Mouse (Mus musculus): ENCODE measurements around the gene Acadl. TPM values are rescaled to one million over a fixed set of nuclear protein-coding genes. Genes with fewer than 3 reads are reported as not detected.

Gene Acadl
- 114 TPM in 2 replicates for total RNA-seq (2014; fragmentation: Nextera tagmentation)
- total RNA-seq (2017) = 32.8 and 35.9 TPM in 2 replicates
- polyA plus RNA-seq (2012) = 7.8 and 10.1 TPM in 2 replicates

DNA sequence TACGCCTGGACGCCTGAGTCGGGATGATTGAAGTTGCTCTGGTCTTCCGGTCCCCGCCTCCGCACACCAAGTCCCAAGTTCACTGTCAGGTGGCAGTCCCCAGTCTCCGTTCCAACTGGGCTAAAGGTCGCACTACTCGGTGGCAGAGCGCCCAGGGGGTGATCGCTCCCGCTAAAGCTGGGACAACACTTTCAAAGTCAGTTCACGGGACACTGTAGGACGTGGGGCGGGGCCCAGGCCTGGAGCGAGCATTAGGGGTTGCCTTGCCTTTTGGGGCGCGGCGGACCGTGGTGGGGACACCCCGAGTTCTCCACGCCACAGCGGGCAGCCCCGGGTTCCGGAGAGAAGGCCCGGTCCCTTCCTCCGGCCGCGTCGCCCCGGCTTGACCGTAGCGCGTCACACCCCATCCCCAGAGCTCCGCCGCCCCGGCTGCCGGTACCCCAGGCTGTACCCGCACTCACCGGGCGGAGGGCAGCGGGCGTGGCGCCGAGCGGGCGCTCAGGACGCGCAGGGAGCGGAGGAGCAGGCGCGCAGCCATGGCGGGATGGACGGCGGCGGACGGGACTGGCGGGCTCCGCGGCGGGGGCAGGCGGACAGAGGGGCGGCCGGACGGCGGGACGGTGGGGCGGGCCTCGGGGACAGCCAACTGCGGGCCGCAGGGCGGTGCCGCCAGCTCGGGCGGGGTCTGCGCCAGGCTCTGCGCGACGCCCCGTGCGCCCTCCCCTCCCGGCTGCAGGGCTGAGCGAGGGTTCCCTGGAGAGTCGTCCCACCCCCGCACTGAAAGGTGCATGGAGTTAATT, at the start of gene Acadl:
Gene Acadl (minus strand): TSS at position 566 of the 800 bp plus-strand sequence.
- H3K4me3 ChIP-seq (ENCODE audit: low read depth, low read length) = peak within 1 kb of the TSS; percentile 91
- peaks cover 33% of the 10 kb centered on the region for H3K4me1 ChIP-seq (ENCODE audit: insufficient read depth, low read depth, low read length)
- H3K9me3 ChIP-seq (replicated peaks) = no peaks in the 10 kb centered on the region; the same call in 1 of the 2 replicates
- ATAC-seq (ENCODE audit: extremely low read depth, insufficient number of reproducible peaks, low FRiP score, poor library complexity, severe bottlenecking) (peak; percentile 57), DNase-seq (ENCODE audit: low spot score) (peak; percentile 79)
- no peak for TF ChIP-seq TAL1 (conservative IDR thresholded peaks at IDR 0.05; ENCODE audit: low read depth, low read length)
- no peak for TF ChIP-seq CTCF (IDR thresholded peaks at IDR 0.05; ENCODE audit: low read depth, low read length)
- TF ChIP-seq POLR2AphosphoS5 (IDR thresholded peaks at IDR 0.05; ENCODE audit: insufficient replicate concordance, low read depth, low read length) = no peak
- no peak for TF ChIP-seq GATA2 (IDR thresholded peaks at IDR 0.05; ENCODE audit: borderline replicate concordance, low read depth, low read length)
- no peak for TF ChIP-seq GATA1 (IDR thresholded peaks at IDR 0.05; ENCODE audit: borderline replicate concordance, low read length)
- H3K36me3 ChIP-seq (replicated peaks) = peaks cover 11% of the 10 kb centered on the region
- H3K27me3 ChIP-seq (ENCODE audit: insufficient read depth, low read length) = peaks cover 4% of the 10 kb centered on the region

DNA sequence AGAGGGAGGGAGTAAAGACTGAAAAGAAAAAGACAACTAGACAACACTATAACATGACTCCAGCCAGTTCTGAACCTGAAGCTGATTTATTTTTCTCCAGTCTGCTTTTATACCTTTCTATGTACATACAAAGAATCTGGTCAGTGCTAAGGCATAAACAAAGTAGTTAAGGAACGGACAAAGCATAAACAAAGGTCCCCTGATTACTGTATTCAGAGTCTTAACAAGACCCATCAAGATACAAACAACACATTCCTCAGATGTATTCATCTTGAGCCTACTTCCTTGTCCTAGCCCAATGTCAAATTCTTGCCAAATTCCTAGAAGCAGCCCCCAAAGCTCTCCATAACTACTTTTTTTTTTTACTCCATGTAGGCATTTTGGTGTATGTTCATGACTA, 49.2 kb upstream of the Acadl start:
- DNase-seq (ENCODE audit: low spot score) = no peak
- Histone ChIP-seq H3K27me3 (ENCODE audit: insufficient read depth, low read length) (peaks cover 3% of the 10 kb centered on the region; the same call in 1 of the 2 replicates), H3K36me3 (replicated peaks) (no peaks in the 10 kb centered on the region), H3K9me3 (replicated peaks) (no peaks in the 10 kb centered on the region), H3K4me1 (ENCODE audit: insufficient read depth, low read depth, low read length) (no peaks in the 10 kb centered on the region), H3K4me3 (ENCODE audit: low read depth, low read length) (no peak overlapping the region)
- TF ChIP-seq GATA1 (IDR thresholded peaks at IDR 0.05; ENCODE audit: borderline replicate concordance, low read length) (no peak), CTCF (IDR thresholded peaks at IDR 0.05; ENCODE audit: low read depth, low read length) (no peak), TAL1 (conservative IDR thresholded peaks at IDR 0.05; ENCODE audit: low read depth, low read length) (no peak), POLR2AphosphoS5 (IDR thresholded peaks at IDR 0.05; ENCODE audit: insufficient replicate concordance, low read depth, low read length) (no peak), GATA2 (IDR thresholded peaks at IDR 0.05; ENCODE audit: borderline replicate concordance, low read depth, low read length) (no peak)
- no peak for ATAC-seq (ENCODE audit: extremely low read depth, insufficient number of reproducible peaks, low FRiP score, poor library complexity, severe bottlenecking)

DNA sequence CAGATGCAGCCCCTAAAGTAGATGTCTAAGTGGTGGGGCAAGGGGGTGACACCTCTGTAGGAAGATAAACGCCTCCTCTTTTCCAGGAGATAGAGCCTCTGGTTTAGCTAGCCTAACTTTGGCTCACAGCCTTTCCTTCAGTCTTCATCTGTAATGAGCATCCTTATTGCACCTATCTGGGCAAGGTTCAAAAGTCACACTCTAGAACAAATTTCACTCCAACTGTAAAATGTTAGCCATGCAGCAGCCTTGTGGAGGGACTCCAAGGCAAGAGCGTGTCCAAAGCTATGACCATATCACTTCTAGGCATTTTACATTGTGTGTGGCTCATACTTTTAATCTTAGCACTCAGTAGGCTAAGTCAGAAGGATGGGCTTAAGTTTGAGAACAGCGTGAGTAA, 39.5 kb upstream of the Acadl start:
- H3K9me3 ChIP-seq (replicated peaks) = no peaks in the 10 kb centered on the region
- ATAC-seq (ENCODE audit: extremely low read depth, insufficient number of reproducible peaks, low FRiP score, poor library complexity, severe bottlenecking) = no peak
- TF ChIP-seq POLR2AphosphoS5 (IDR thresholded peaks at IDR 0.05; ENCODE audit: insufficient replicate concordance, low read depth, low read length) = no peak
- TF ChIP-seq GATA2 (IDR thresholded peaks at IDR 0.05; ENCODE audit: borderline replicate concordance, low read depth, low read length) = no peak
- TF ChIP-seq CTCF (IDR thresholded peaks at IDR 0.05; ENCODE audit: low read depth, low read length) = no peak
- TF ChIP-seq GATA1 (IDR thresholded peaks at IDR 0.05; ENCODE audit: borderline replicate concordance, low read length) = no peak
- no peak for TF ChIP-seq TAL1 (conservative IDR thresholded peaks at IDR 0.05; ENCODE audit: low read depth, low read length)

DNA sequence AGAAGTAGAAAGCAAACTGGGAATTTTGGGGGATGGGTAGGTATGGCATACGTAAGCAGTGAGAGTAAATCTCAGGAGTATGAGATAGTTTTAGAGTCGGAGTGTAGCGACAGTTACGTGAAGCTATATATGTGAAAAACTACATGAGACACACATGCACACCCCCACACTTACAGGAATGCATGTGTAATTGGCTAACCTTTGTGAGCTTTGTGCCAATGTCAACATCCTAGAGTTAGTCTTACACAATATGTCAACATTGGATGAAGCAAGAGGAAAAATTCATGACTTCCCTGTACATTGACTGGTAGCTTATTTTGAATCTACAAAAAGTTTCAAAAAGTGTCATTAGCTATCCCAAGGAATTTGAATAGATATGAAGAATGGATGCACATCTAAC, 37.9 kb upstream of the Acadl start:
- Histone ChIP-seq H3K36me3 (replicated peaks) (no peaks in the 10 kb centered on the region), H3K27me3 (ENCODE audit: insufficient read depth, low read length) (peaks cover 5% of the 10 kb centered on the region; the same call in 1 of the 2 replicates), H3K4me1 (ENCODE audit: insufficient read depth, low read depth, low read length) (no peaks in the 10 kb centered on the region), H3K4me3 (ENCODE audit: low read depth, low read length) (no peak overlapping the region), H3K9me3 (replicated peaks) (no peaks in the 10 kb centered on the region)
- no peak for DNase-seq (ENCODE audit: low spot score)
- TF ChIP-seq CTCF (IDR thresholded peaks at IDR 0.05; ENCODE audit: low read depth, low read length) (no peak), TAL1 (conservative IDR thresholded peaks at IDR 0.05; ENCODE audit: low read depth, low read length) (no peak), GATA1 (IDR thresholded peaks at IDR 0.05; ENCODE audit: borderline replicate concordance, low read length) (no peak), POLR2AphosphoS5 (IDR thresholded peaks at IDR 0.05; ENCODE audit: insufficient replicate concordance, low read depth, low read length) (no peak), GATA2 (IDR thresholded peaks at IDR 0.05; ENCODE audit: borderline replicate concordance, low read depth, low read length) (no peak)
- no peak for ATAC-seq (ENCODE audit: extremely low read depth, insufficient number of reproducible peaks, low FRiP score, poor library complexity, severe bottlenecking)

More for the DNA sequence above, 39.5 kb upstream of the Acadl start:
- no peak overlapping the region for H3K4me3 ChIP-seq (ENCODE audit: low read depth, low read length)
- H3K27me3 ChIP-seq (ENCODE audit: insufficient read depth, low read length) = peaks cover 3% of the 10 kb centered on the region; the same call in 1 of the 2 replicates
- no peaks in the 10 kb centered on the region for H3K4me1 ChIP-seq (ENCODE audit: insufficient read depth, low read depth, low read length)
- DNase-seq (ENCODE audit: low spot score) = no peak
- H3K36me3 ChIP-seq (replicated peaks) = no peaks in the 10 kb centered on the region

DNA sequence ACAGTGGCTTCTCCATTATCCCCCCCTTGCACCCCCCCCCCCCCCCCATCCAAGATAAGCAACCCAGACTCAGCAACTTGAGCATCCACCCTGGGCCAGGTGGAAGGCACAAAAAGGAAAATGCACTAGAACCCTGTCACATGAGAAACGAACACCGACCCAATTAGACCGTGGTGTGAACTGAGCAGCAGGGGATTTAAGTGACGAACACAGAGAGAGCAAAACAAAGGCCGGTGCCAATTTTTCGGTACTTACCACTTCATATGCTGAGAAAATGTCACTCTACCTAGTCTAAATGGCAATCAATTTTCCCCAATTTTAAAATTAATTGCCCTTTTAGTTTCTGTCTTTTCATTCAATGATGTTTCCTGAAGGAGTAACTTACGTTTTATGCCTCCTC, 35.2 kb upstream of the Acadl start:
- TF ChIP-seq TAL1 (conservative IDR thresholded peaks at IDR 0.05; ENCODE audit: low read depth, low read length) (no peak), GATA2 (IDR thresholded peaks at IDR 0.05; ENCODE audit: borderline replicate concordance, low read depth, low read length) (no peak), CTCF (IDR thresholded peaks at IDR 0.05; ENCODE audit: low read depth, low read length) (no peak), POLR2AphosphoS5 (IDR thresholded peaks at IDR 0.05; ENCODE audit: insufficient replicate concordance, low read depth, low read length) (no peak), GATA1 (IDR thresholded peaks at IDR 0.05; ENCODE audit: borderline replicate concordance, low read length) (no peak)
- ATAC-seq (ENCODE audit: extremely low read depth, insufficient number of reproducible peaks, low FRiP score, poor library complexity, severe bottlenecking) (no peak), DNase-seq (ENCODE audit: low spot score) (no peak)

DNA sequence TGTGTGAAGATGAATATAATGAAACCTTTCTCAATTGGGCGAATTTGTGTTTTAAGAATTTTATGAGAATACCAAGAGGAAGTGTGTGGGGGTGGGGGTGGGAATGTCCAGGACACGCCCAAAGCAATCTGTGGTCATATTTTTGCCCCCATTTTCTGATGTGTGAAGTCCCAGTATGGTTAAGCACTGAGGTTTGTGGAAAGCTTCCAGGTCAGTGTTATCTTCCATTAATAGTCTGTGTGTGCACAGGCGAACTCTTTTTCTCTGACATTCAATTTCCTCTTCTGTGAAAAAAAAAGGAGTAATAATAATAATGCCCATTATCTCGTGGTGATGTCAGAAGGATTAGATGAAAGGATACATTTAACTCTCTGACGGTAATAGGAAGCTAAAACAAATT, 33.5 kb upstream of the Acadl start:
- ATAC-seq (ENCODE audit: extremely low read depth, insufficient number of reproducible peaks, low FRiP score, poor library complexity, severe bottlenecking) = no peak
- TF ChIP-seq TAL1 (conservative IDR thresholded peaks at IDR 0.05; ENCODE audit: low read depth, low read length) (no peak), POLR2AphosphoS5 (IDR thresholded peaks at IDR 0.05; ENCODE audit: insufficient replicate concordance, low read depth, low read length) (no peak), CTCF (IDR thresholded peaks at IDR 0.05; ENCODE audit: low read depth, low read length) (no peak), GATA1 (IDR thresholded peaks at IDR 0.05; ENCODE audit: borderline replicate concordance, low read length) (no peak), GATA2 (IDR thresholded peaks at IDR 0.05; ENCODE audit: borderline replicate concordance, low read depth, low read length) (no peak)
- H3K4me3 ChIP-seq (ENCODE audit: low read depth, low read length) = no peak overlapping the region

More for the DNA sequence above, 35.2 kb upstream of the Acadl start:
- Histone ChIP-seq H3K4me3 (ENCODE audit: low read depth, low read length) (no peak overlapping the region), H3K4me1 (ENCODE audit: insufficient read depth, low read depth, low read length) (no peaks in the 10 kb centered on the region), H3K36me3 (replicated peaks) (no peaks in the 10 kb centered on the region), H3K27me3 (ENCODE audit: insufficient read depth, low read length) (peaks cover 5% of the 10 kb centered on the region; the same call in 1 of the 2 replicates), H3K9me3 (replicated peaks) (no peaks in the 10 kb centered on the region)

More for the DNA sequence above, 33.5 kb upstream of the Acadl start:
- H3K4me1 ChIP-seq (ENCODE audit: insufficient read depth, low read depth, low read length) = no peaks in the 10 kb centered on the region
- H3K9me3 ChIP-seq (replicated peaks) = no peaks in the 10 kb centered on the region
- peaks cover 5% of the 10 kb centered on the region; the same call in 1 of the 2 replicates for H3K27me3 ChIP-seq (ENCODE audit: insufficient read depth, low read length)
- H3K36me3 ChIP-seq (replicated peaks) = no peaks in the 10 kb centered on the region
- DNase-seq (ENCODE audit: low spot score) = no peak

Measured in G1E (cell line).